Mouse (Mus musculus) neutrophil, adult 83 days (primary cell): ENCODE data around the gene Usp17ld. TPM values are rescaled to one million over a fixed set of nuclear protein-coding genes. Genes with fewer than 3 reads are reported as not detected.

Experiments
- total RNA-seq, 2 experiments: library from RNA; stranded (reverse); gene quantifications; one replicate each; pipeline ENCODE4 v1.2.4; 2023

Gene Usp17ld
- not detected for total RNA-seq

DNA sequence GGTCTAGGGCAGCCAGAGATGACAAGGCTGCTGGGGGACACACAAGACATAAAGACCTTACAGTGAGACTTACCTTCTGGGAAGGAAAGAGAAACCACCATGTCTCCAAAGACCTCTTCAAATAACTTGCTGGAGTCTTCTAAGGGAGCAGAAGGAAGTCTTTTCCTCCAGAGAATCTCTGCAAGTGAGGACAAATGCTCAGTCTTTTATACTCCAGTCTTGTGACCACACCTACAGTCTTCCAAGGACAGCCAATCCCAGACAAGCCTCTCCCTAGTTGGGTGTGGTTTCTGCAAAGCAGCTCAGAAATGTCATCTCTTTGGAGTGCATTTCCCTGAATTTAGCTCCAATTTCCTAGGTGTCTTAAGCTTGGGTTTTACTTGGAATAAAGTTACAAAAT is at the start of gene Usp17ld:
Gene Usp17ld (minus strand): TSS at position 101 of the 400 bp plus-strand sequence.

DNA sequence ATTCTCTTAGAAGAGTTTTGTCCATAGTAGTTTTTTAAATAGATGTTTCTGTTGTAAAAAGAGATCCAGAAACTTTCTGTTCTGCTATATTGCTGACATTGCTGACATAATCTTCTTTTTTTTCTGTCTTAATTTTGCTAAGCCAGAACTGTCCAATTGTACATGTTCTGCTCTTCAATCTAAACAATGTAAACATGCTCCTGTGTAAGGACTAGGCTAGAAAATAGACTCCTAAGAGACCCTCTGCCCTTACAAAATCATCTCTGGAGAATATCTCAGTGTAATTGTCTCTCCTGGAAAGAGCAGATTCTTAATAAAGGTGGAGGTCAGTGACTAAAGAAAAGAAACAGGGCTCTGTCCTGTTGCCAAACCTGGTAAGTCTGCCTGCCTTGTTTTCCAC is 35.6 kb downstream of the Usp17ld start, which contains the start of gene Olfr594:
Gene Olfr594 (plus strand): TSS at position 301 of the 400 bp plus-strand sequence.

DNA sequence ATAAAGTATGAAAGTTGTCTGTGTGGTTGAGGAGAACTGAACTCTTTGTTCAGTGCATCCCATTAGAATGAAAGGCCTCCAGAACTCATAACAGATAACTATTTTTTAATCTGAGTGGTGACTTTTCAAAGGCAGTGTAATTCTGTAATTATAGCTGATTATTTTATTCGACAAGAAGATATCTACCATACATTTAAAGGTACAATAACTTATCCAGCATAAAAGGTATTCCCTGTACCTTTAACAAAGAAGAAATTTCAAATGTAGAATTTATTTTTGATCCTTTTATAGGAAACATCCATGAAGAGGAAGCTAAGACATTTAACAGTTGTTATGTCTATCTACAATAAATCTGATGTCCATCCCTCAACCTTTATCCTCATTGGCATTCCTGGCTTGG is 40.7 kb downstream of the Usp17ld start, which contains the start of gene Olfr593:
Gene Olfr593 (plus strand): TSS at position 301 of the 400 bp plus-strand sequence.

Other genes starting within 250 kb of the Usp17ld start
- gene Olfr582, start 214.5 kb downstream of the Usp17ld start, total RNA-seq: not detected
- gene Olfr583, start 201.2 kb downstream of the Usp17ld start, total RNA-seq: not detected
- gene Olfr584, start 170.6 kb downstream of the Usp17ld start, total RNA-seq: not detected
- gene Olfr585, start 154.8 kb downstream of the Usp17ld start, total RNA-seq: not detected
- gene Olfr586, start 126.9 kb downstream of the Usp17ld start, total RNA-seq: not detected
- not detected for gene Olfr588-ps1, start 111.6 kb downstream of the Usp17ld start, total RNA-seq
- gene Olfr589, start 96.1 kb downstream of the Usp17ld start, total RNA-seq: not detected
- not detected for gene Olfr591, start 74.2 kb downstream of the Usp17ld start, total RNA-seq
- gene Olfr592, start 67.7 kb downstream of the Usp17ld start, total RNA-seq: not detected
- gene Olfr593, start 40.6 kb downstream of the Usp17ld start, total RNA-seq: not detected
- not detected for gene Olfr594, start 35.5 kb downstream of the Usp17ld start, total RNA-seq
- not detected for gene Olfr596, start 53.1 kb upstream of the Usp17ld start, total RNA-seq
- not detected for gene Olfr597, start 63.8 kb upstream of the Usp17ld start, total RNA-seq
- gene Olfr598, start 71.1 kb upstream of the Usp17ld start, total RNA-seq: not detected
- not detected for gene Olfr599, start 83.4 kb upstream of the Usp17ld start, total RNA-seq
- not detected for gene Olfr600, start 97.2 kb upstream of the Usp17ld start, total RNA-seq
- gene Olfr601, start 110.2 kb upstream of the Usp17ld start, total RNA-seq: not detected
- gene Olfr603, start 133.7 kb upstream of the Usp17ld start, total RNA-seq: not detected
- not detected for gene Usp17lc, start 162.6 kb upstream of the Usp17ld start, total RNA-seq
- not detected for gene Olfr605, start 192.9 kb upstream of the Usp17ld start, total RNA-seq
- not detected for gene Olfr606, start 196.5 kb upstream of the Usp17ld start, total RNA-seq
- gene Olfr607, start 211.6 kb upstream of the Usp17ld start, total RNA-seq: under 1 TPM in 1 of 2 experiments, not detected in 1; 0.07 TPM
- not detected for gene Olfr608, start 217.4 kb upstream of the Usp17ld start, total RNA-seq
- not detected for gene Olfr609, start 245.6 kb upstream of the Usp17ld start, total RNA-seq